Mouse (Mus musculus) adrenal gland, adult 8-10 months (tissue): ENCODE results near the gene Endog. TPM values are rescaled to one million over a fixed set of nuclear protein-coding genes. Genes with fewer than 3 reads are reported as not detected.
A peak's percentile ranks its signal among the peaks of the same experiment; 100 is the strongest.
"Not testable (repeated sequence)": the region's sequence is repeated elsewhere in the genome, so short reads cannot be mapped to it uniquely, and the experiment has no call there.

Experiments used
- DNase-seq: peaks from one replicate; pipeline ENCODE4 v3.0.0; 2022
- total RNA-seq, 4 experiments: library from RNA; stranded (reverse); gene quantifications; 2 replicates each; pipeline ENCODE4 v1.2.4; 2022

The Endog gene
- 10 to 100 TPM; 21.9 to 43.0 (median 31.0) TPM for total RNA-seq

DNA sequence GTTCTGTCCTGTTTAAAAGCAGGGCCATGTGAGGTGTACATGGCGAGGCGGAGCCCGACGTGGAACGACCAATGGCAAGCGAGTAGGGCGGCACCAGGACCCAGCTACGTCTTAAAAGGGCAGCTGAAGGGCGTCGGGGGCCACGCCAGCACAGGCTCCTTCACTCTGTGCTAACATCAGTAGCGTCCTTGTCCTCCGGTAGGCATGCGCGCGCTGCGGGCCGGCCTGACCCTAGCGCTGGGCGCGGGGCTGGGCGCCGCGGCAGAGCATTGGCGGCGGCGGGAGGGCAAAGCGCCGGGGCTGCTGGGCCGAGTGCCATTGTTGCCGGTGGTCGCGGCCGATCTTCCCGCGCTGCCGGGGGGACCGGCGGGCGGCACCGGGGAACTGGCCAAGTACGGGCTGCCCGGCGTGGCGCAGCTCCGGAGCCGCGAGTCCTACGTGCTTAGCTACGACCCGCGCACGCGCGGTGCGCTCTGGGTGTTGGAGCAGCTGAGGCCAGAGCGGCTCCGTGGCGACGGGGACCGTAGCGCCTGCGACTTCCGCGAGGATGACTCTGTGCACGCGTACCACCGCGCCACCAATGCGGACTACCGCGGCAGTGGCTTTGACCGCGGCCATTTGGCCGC, at the start of gene Endog:
Gene Endog, plus strand, starts transcription at position 123 of the 626 bp plus-strand sequence.
- peak; percentile 91 for DNase-seq

DNA sequence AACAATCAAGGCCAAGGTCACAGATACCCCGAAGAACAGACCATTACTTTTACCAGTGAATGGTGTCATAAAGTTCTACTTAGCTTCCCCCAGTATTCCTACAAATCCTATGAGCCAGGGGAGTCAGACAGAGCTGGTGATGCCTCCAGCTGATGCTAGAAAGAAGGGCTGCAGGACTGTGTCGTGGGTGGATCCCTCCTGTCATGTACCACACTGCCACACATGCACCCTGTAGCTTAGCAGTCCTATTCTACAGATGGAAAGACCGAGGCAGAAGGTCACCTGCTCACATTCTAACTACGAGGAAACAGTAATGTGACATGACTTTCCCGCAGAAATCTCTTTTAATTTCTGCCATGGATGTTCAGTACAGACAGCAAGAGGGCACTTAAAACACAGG, 48.5 kb upstream of the Endog start:
- DNase-seq: no peak

DNA sequence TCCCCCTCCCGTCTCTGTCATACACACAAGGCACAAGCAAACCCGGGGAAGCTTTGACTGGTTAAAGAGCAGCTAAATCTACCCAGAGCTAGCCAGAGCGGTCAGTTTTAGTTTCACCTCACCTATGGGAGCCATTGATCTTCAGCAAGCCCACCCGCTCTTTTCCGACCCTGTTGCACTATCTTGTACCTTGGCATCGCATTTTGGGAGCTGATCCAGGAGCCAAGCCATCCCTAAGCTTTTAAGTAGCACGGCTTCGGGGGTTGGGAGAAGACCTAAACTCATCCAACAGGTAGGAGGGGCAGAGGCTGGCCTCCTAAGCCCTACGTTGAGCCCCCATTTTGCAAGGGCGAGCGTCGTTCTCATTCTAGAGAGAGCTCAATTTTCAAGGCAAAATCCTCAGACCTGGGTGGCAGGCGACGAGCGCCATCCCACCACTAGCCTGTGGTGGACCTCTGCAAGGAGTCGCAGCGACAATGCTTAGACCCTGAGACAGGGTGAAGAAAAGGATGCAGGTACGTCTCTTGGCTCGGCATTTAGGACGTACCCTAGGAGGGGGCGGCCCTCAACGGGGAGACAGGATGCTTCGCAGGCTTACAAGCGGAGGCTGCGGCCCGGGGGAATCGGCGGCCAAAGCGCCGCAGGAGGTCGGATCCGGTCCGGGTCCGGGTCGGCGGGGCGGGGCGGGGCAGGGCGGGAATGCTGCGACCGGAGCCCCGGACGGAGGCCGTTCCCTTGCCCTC, 47.4 kb upstream of the Endog start:
- DNase-seq: no peak

DNA sequence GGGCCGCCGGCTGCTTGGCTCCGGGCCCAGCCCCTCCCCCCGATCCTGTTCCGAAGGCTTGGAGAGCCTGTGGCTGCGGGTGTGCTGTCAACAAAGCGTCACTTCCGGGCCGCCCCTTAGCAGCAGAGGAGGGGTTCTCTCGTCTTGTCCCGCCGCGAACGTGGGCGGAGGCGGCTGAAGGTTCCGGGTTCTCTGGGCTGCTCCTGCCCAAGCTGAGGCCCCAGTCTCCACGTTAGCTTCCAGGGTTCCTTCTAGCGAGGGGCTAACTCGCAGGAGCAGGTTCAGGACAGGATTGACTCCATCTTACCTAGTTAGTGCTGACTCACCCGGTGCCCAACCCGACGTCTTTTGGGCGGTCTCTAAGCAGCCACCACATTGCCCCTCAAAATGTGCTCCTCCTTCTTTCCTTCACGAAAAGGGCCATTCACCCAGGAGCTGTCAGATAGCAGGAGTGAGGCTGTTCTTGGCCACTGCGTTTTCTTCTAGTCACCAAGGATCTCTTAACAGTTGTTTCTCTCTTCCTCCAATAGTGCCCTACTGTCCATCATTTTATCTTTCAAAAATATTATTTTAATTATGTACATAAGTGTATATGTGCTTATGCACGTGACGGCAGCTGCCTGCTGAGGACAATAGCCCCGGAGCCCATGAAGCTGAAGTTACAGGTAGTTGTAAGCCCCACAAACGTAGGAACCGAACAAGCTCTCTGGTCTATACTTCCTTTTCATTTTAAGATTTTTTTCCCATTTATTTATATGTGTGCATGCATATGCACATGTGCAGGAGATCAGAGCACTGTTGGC, 46.6 kb upstream of the Endog start, which contains the start of gene Zer1:
Gene Zer1, minus strand, starts transcription at position 114 of the 803 bp plus-strand sequence.
- DNase-seq: peak; percentile 95

DNA sequence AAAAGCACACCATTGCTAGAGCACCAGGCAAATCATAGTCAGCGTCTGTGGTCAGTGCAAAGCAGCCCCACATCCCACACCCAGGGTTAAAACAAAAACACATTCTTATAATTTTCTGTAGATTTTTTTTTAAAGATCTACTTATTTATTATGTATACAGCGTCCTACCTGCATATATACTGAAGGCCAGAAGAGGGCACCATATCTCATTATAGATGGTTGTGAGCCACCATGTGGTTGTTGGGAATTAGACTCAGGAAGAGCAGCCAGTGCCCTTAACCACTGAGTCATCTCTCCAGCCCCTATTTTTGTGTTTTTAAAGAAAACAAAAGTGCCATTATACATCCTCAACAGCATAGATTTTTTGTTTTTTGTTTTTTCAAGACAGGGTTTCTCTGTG, 42.5 kb upstream of the Endog start:
- no peak for DNase-seq

DNA sequence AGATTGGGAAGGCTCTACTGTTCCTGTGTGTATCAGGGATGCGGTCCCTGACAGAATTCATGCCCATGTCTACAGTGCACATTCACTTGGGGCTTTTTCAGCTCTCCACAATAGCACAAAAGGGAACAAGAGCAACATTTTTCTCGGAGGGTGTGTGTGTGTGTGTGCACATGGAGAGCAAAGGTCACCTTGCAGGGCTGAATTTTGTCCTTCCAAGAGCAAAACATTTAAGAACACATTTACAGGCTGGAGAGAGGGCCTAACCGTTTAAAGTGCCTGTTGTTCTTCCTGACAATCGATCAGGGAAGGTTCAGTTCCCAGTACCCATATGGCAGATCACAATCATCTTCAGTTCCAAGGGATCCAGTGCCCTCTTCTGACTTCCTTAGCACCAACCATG, 41.1 kb upstream of the Endog start:
- DNase-seq: no peak

DNA sequence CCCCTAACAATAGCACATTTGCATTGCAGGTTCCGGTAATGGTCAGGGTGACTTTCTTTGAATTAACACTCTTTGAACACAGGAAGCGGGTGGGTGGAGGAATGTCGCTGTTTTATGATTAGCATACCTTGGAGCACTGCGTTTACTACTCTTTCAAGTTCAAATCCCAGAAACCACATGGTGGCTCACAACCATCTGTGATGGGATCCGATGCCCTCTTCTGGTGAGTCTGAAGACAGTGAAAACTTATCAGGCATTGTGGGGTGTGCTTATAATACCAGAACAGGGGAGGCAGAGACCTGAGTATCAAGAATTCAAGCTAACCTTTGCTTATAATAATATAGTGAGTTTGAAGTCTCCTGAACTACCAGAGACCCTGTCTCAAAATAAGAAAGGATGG, 40.1 kb upstream of the Endog start:
- DNase-seq: not testable (repeated sequence)

DNA sequence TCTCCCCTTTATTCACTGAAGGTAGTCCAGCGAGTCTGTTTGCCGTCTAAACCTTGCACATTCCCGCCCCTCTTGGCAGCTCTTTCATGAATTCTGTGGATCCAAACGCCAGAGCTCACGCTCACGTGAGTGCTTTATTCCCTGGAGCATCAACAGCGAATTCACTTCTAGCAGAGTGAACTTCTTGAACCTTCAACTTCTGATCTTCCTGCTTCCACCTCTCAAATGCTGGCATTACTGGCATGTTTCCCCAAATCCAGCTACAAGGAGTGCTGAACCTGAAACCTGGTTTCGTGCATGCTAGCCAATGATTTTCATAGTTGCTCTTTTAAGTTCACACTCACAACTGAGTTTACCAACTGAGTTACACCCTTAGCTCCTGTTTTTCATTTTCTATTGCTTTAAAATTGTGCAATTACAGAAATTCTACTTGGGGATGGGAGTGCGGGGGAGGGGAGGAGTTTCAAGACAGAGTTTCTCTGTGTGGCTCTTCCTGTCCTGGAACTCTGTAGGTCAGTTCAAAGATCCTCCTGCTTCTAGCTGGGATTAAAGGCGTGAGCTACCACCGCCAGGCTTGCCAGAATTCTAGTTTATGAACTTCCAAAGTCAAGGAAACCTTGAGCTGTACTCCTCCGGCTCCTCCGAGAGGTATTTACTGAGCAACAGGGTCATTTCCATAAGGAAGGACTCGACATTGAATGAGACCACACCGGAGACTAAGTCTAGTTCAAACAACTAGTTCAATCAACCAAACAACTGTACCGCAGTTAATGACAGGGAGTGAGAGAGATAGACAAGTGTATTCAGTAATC, 38.3 kb upstream of the Endog start:
- DNase-seq: no peak

DNA sequence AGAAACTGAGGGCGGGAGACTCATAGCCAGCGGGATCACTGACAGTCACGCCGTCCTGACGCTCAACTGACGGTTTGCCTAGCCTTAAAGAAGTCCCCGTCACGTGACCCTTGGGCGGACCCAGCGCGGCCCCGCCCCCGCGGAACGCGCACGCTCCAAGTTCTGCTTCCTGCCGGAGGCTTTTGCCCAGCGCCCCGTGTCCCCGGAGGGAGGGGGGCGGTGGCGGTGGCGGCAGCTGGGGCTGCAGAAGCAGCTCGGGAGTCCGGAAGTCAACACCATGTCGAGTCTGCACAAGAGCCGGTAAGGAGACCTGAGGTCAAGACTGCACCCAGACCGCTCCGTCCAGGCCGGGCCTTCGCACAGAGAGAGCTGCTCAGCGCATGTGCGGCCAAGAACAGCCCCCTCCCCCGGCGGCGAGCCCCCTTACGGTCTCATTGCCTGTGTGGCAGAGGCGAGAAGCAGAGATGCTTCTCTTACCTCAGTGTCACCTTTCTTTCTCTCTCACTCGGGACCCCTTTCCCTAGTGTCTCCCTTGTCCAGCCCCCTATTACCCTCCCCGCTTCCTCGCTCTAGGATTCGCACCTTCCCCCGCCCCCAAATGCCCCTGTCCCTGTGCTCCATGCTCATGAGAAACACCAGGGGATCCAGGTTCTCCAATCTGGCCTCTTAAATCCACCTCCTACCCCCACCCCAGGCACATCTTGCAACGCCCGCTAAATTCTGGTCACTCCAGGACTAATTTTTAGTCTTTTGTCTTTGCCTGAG, 37.5 kb upstream of the Endog start, which contains the start of gene Tbc1d13:
Gene Tbc1d13, plus strand, starts transcription at position 134 of the 765 bp plus-strand sequence.
- DNase-seq: peak; percentile 97

DNA sequence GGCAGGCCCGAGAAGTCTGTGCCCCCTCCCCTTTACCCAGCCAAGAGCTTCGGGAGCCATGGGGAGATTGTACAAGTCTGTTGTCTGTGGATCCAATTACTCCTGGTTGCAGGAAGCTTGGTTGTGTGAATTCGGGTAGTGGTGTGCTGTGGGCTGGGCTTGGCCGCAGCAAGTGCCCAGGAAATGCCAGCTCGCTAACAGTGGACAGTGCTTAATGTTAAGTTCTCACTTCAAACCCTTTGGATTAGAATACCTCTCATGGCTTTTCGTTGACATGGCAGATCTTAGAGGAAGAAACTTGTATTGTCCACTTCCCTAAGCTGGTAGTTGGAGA, 36.9 kb upstream of the Endog start:
- no peak for DNase-seq

DNA sequence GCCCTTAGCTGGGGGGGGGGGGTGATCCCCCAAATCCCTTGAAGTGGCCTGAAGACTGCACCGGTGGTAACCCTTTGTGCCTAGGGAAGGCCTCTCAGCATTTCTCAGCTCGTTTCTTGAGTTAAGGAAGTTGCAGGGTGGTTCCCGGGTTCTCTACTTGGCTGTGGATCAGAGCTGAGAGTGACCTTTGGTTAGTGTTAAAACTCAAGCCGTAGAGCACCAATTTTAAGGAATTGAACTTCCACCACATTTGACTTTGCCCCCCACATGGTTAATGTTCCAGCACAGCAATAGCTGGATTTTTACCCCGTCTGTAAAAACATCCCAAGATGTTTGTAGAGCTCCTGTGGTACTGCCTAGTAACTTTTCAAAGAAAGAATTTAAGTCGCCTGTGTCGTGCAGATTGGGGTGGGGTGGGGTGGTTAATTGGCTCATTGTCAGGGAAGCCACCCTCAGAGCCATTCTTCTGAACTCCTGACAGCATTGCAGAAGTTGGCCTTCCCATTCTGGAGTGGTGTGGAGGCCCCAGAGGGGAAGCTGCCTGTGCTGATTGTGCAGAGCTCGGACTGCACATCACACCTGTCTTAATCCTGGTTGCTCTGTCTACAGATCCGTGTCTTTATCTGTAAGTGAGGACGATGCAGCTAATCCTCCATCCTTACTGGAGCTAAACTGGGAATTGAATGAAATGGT, 36.2 kb upstream of the Endog start:
- no peak for DNase-seq

DNA sequence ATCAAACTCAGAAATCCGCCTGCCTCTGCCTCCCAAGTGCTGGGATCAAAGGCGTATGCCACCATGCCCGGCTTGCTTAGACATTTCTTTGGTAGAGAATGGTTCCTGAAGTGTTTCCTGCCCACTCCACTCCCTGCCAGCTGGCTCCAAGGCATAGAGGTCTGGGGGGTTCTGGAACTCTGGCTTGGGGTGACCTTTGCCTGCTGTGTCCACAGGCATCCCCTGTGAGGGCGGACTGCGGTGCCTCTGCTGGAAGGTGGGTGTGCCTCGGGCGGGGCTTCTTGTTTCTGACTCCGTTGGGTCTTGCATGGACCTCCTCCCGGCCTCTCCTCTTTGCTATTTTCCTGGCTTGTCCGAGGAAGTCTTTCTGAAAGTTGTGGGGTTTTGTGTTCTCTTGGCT, 34.8 kb upstream of the Endog start:
- no peak for DNase-seq

DNA sequence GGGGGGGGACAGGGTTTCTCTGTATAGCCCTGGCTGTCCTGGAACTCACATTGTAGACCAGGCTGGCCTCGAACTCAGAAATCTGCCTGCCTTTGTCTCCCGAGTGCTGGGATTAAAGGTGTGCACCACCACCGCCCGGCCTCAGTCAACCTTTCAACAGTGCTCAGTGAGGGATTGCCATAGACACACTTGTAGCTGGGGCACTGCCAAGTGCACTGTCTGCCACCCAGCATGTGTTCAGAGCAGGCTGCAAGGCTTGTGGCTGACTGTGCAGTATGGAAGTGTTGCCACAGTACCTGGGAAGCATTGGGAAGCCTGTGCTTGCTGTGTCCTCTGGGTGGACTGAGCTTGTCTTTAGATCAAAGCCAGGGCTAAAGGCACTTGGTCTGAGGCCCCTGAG, 31.3 kb upstream of the Endog start:
- not testable (repeated sequence) for DNase-seq

DNA sequence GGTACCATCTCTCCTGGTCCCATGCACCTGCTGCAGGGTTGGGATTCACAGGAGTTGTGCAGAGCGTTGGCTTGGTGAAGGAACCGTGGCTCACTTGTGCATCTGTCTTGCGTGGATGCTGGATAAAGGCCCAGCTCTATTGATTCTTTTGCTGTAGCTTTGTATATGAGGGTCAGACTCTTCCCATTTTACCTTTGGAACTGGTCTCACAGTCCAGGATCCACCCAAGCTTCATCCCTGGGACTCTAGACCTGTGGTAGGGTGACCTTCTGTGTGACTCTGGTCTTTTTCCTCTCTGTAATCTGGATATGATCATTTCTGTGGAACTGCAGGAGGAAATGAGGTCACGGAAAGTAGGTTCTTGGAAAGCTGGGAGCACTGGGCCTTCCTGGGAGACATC, 26.9 kb upstream of the Endog start:
- DNase-seq: no peak

DNA sequence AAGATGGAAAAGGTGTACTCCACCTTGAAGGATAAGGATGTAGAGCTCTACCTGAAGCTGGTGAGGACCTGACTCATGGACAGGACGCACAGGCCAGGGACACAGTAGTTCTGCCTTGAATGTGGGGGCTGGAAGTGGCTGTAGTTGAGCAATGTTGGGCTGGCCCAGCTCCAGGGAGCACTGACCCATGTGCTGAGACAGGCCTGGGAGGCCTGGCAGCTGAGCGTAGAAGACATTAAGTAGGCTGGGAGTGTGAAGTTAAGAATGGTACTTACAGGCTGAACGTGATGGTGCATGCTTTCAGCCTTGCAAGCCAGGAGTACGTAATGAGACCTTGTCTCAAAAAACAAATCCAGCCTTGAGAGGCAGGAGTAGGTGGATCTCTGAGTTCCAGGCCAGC, 23.8 kb upstream of the Endog start:
- DNase-seq: peak; percentile 86

DNA sequence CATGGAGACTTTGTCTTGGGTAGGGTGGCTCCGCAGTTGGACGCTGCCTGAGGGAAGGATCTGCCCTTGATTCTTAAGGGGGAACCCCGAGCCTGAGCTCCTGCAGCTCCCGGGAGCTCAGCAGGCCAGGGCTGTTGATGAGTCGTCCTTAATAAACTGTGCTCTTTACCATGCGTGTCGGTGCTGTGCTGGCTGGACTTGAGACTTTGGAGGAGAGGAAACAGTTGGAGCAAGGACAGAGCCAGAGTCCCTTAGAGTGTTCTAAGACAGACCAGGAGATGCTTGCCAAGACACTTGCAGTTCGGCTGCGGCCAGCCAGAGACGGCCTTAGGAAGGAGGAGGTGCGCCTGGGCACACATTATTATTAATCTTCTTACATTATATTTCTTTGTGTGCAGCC, 19.5 kb upstream of the Endog start:
- DNase-seq: no peak

DNA sequence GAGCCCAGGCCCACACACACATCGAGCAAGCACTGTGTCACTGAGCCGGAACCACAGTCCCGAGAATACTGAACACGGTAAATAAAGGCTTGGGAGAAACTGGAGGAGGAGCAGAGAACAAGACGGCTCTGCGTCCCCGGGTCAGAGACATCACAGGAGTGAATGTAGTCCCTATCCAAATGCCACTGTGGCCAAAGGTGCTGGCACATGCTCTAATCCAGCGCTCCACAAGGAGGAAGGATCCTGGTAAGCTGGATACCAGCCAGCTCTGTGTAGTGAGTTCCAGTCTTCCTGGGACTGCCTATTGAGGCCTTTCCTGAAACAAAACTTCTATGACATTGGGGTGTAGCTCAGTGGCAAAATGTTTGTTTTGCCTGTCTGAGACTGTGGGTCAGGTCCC, 18.7 kb upstream of the Endog start:
- no peak for DNase-seq

DNA sequence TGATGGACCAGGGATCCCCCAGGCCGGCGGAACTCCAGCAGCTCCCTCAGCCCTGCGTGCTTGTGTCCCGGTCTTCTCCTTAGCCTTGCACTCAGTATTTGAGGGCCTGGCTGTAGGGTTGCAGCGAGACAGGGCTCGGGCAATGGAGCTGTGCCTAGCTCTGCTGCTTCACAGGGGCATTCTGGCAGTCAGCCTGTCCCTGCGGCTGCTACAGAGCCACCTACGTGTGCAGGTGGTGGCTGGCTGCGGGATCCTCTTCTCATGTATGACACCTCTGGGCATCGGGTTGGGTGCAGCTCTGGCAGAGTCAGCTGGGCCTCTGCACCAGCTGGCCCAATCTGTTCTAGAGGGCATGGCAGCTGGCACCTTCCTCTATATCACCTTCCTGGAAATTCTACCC, 11.4 kb upstream of the Endog start:
- DNase-seq: not testable (repeated sequence)

DNA sequence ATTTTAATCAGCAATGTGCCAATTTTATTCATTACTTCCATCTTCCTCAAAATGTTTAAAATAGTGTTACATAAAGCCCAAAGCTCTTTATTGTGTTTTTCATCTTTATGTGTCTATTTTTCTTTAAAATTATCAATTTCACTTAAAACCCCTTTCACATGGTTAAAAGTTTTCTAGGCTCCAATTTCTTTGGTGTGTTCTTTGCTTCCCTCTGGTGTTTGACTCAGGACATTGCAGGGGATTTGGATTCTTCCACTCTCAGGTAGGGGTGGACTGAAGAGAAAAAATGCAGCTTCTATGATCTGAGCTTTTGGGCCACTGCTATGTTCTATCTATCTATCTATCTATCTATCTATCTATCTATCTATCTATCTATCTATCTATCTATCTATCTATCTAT, 9.5 kb upstream of the Endog start:
- no peak for DNase-seq

DNA sequence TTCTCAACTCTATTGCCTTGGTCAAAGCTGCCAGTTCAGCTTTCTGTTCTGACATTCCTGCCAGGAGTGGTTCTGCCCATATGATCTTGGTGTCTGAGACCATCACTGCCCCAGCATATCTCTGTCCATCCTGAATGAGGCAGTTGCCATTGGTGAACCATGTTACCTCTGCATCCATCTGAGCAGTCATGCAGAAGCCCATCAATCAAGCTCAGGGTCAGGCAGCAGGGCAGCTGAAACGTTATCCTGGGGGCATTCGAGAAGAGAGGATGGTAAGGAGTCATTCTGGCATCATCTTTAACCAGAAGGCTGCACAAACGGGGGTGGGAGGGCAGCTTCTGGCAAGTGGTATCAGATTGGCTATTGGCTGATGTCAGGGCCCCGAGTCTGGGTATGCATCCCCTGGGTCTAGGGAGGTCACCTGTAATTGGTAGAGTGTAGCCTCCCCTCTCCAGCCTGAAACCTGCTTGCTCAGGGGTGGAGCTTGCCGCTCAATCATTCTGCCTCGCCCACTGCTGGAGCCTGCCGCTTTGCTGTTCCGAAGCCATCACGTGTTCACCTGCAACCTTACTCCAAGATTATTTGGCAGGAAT, 6.9 kb upstream of the Endog start:
- DNase-seq: no peak

DNA sequence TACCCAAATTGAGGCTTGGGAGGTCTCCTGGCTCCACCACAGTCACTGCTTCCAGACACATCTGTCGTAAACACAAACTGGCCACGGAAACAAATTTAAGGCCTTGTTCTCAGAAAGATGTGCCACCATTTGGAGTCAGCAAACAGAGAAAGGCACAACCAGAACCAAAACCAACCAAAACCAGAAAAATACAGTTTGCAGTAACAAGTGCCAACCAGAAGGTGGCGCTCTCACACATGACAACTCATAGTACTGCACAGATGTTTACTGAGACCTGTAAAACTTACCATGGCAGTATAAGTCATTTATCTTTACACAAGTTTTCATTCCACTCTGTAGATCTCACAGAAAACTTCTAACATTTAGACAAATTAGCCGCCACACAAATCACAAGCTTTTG, 4.6 kb upstream of the Endog start:
- no peak for DNase-seq
